Mouse (Mus musculus): Measurements from ENCODE around the gene Chchd10. TPM values are rescaled to one million over a fixed set of nuclear protein-coding genes. Genes with fewer than 3 reads are reported as not detected.

The Chchd10 gene
- polyA plus RNA-seq, 1 experiment from 2014 or later = 10.3 TPM

GRCm38 (mm10) chr10:75978835-75979157 lies 45.9 kb downstream of the Chchd10 start:
- Histone ChIP-seq H3K9ac (no peak overlapping the region), H3K4me3 (no peak overlapping the region), H3K4me1 (peaks cover 6% of the 10 kb centered on the region; the same call in 1 of the 2 replicates), H3K27ac (no peak overlapping the region), H3K36me3 (ENCODE audit: poor library complexity, severe bottlenecking) (no peaks in the 10 kb centered on the region), H3K27me3 (no peaks in the 10 kb centered on the region), H3K9me3 (replicated peaks) (no peaks in the 10 kb centered on the region), H3K4me2 (no peak overlapping the region)
- 61% methylated on average over 5 of the region's 5 CpGs for WGBS
- no peak for ATAC-seq

- H3K4me1 ChIP-seq = peaks cover 6% of the 10 kb centered on the region; the same call in 1 of the 2 replicates
- ATAC-seq = peak; percentile 45; the same call in 1 of the 2 replicates
- H3K4me3 ChIP-seq = no peak overlapping the region
- no peaks in the 10 kb centered on the region for H3K27me3 ChIP-seq
- H3K27ac ChIP-seq = no peak overlapping the region
- H3K4me2 ChIP-seq = no peak overlapping the region
- H3K9ac ChIP-seq = no peak overlapping the region
- no peaks in the 10 kb centered on the region for H3K36me3 ChIP-seq (ENCODE audit: poor library complexity, severe bottlenecking)
- H3K9me3 ChIP-seq (replicated peaks) = no peaks in the 10 kb centered on the region
- 92% methylated on average over 3 of the region's 3 CpGs for WGBS
These were observed 46.5 kb downstream of the Chchd10 start for GRCm38 (mm10) chr10:75979432-75979831.

Other genes starting within 250 kb of the Chchd10 start
- gene Cabin1, start 168.8 kb upstream of the Chchd10 start, polyA plus RNA-seq (2015; fragmentation: Nextera tagmentation; extraction: Ambion mirVana) = 36.9 and 46.1 TPM in 2 replicates
- 72.2 and 87.4 TPM in 2 replicates for gene Ddt, start 159.7 kb upstream of the Chchd10 start, polyA plus RNA-seq (2015; fragmentation: Nextera tagmentation; extraction: Ambion mirVana)
- gene Gm20441, start 152.2 kb upstream of the Chchd10 start, polyA plus RNA-seq (2015; fragmentation: Nextera tagmentation; extraction: Ambion mirVana) = not detected in 2 replicates
- gene Gstt3, start 151.7 kb upstream of the Chchd10 start, polyA plus RNA-seq (2015; fragmentation: Nextera tagmentation; extraction: Ambion mirVana) = 0.45 and 0.52 TPM in 2 replicates
- 6.4 and 6.5 TPM in 2 replicates for gene Gstt1, start 134.5 kb upstream of the Chchd10 start, polyA plus RNA-seq (2015; fragmentation: Nextera tagmentation; extraction: Ambion mirVana)
- gene Gstt4, start 110.6 kb upstream of the Chchd10 start, polyA plus RNA-seq (2015; fragmentation: Nextera tagmentation; extraction: Ambion mirVana) = not detected in 2 replicates
- gene Gstt2, start 95.7 kb upstream of the Chchd10 start, polyA plus RNA-seq (2015; fragmentation: Nextera tagmentation; extraction: Ambion mirVana) = 4.0 and 4.4 TPM in 2 replicates
- gene Mif, start 72.9 kb upstream of the Chchd10 start, polyA plus RNA-seq (2015; fragmentation: Nextera tagmentation; extraction: Ambion mirVana) = 1,962 and 1,979 TPM in 2 replicates
- gene Derl3, start 39.7 kb upstream of the Chchd10 start, polyA plus RNA-seq (2015; fragmentation: Nextera tagmentation; extraction: Ambion mirVana) = 1.8 and 3.1 TPM in 2 replicates
- gene Smarcb1, start 11.5 kb upstream of the Chchd10 start, polyA plus RNA-seq (2015; fragmentation: Nextera tagmentation; extraction: Ambion mirVana) = 336 and 349 TPM in 2 replicates
- 20.8 and 25.9 TPM in 2 replicates for gene Mmp11, start 3.4 kb downstream of the Chchd10 start, polyA plus RNA-seq (2015; fragmentation: Nextera tagmentation; extraction: Ambion mirVana)
- gene Gm867, start 7.5 kb downstream of the Chchd10 start, polyA plus RNA-seq (2015; fragmentation: Nextera tagmentation; extraction: Ambion mirVana) = 0.26 TPM in 1 of 2 replicates, not detected in the other
- not detected in 2 replicates for gene Vpreb3, start 9.9 kb downstream of the Chchd10 start, polyA plus RNA-seq (2015; fragmentation: Nextera tagmentation; extraction: Ambion mirVana)
- 0.09 TPM in 1 of 2 replicates, not detected in the other for gene Gm5134, start 21.4 kb downstream of the Chchd10 start, polyA plus RNA-seq (2015; fragmentation: Nextera tagmentation; extraction: Ambion mirVana)
- gene Zfp280b, start 99.5 kb downstream of the Chchd10 start, polyA plus RNA-seq (2015; fragmentation: Nextera tagmentation; extraction: Ambion mirVana) = 15.7 and 16.1 TPM in 2 replicates
- gene Slc5a4b, start 177.8 kb downstream of the Chchd10 start, polyA plus RNA-seq (2015; fragmentation: Nextera tagmentation; extraction: Ambion mirVana) = not detected in 2 replicates
- gene Slc5a4a, start 214.3 kb downstream of the Chchd10 start, polyA plus RNA-seq (2015; fragmentation: Nextera tagmentation; extraction: Ambion mirVana) = 0.08 TPM in 1 of 2 replicates, not detected in the other